Mouse (Mus musculus) stomach, postnatal 0 days (tissue): Measurements from ENCODE around the gene Slc17a8.

Experiments used
- CTCF ChIP-seq: IDR thresholded peaks from 2 replicates; pipeline ENCODE4 v1.5.1; 2016; ENCODE audit warnings: antibody characterized with exemption, low read depth, mild to moderate bottlenecking, moderate library complexity
- EP300 ChIP-seq: optimal IDR thresholded peaks from 2 replicates; pipeline ENCODE3; 2016; ENCODE audit warnings: antibody characterized with exemption

GRCm38 (mm10) chr10:89573421-89573820 lies 47.6 kb downstream of the Slc17a8 start:
- TF ChIP-seq CTCF, result no peak
- no peak for TF ChIP-seq EP300
